Mouse (Mus musculus): ENCODE measurements around the gene Tmem121. TPM values are rescaled to one million over a fixed set of nuclear protein-coding genes. Genes with fewer than 3 reads are reported as not detected.

The Tmem121 gene
- total RNA-seq (2021), result under 1 TPM; 0.33 to 0.47 TPM
- long read RNA-seq, experiment 1, result 0 reads
- long read RNA-seq, experiment 2, partial matches to known transcripts, result 0 of 1 reads
- long read RNA-seq, experiment 2, other reads (novel, unspliced or antisense), result 0 of 1 reads

GRCm38 (mm10) chr12:113185442-113186291, at the start of gene Tmem121:
Tmem121 (plus strand) TSS chr12:113185930.
- intact Hi-C loops (cut with DNase I; ENCODE audit: low total_unique reads), result no loop called here
- DNase-seq, result no peak

- no peak for DNase-seq
- intact Hi-C loops (cut with DNase I; ENCODE audit: low total_unique reads), result no loop called here
Observed at GRCm38 (mm10) chr12:113136492-113137020, 49.2 kb upstream of the Tmem121 start.

- intact Hi-C loops (cut with DNase I; ENCODE audit: low total_unique reads), result no loop called here
Observed at GRCm38 (mm10) chr12:113137260-113138213, 48.2 kb upstream of the Tmem121 start.

GRCm38 (mm10) chr12:113138291-113138690, 47.4 kb upstream of the Tmem121 start:
- DNase-seq, result no peak
- intact Hi-C loops (cut with DNase I; ENCODE audit: low total_unique reads), result no loop called here

More at GRCm38 (mm10) chr12:113137260-113138213, 48.2 kb upstream of the Tmem121 start:
- no peak for DNase-seq

GRCm38 (mm10) chr12:113138901-113139864, 46.5 kb upstream of the Tmem121 start:
- no peak for DNase-seq
- intact Hi-C loops (cut with DNase I; ENCODE audit: low total_unique reads), result no loop called here

- intact Hi-C loops (cut with DNase I; ENCODE audit: low total_unique reads), result no loop called here
- DNase-seq, result peak; percentile 87
Observed at GRCm38 (mm10) chr12:113139908-113140615, 45.7 kb upstream of the Tmem121 start, which contains the start of gene Crip2. Crip2 (plus strand) TSS chr12:113140236.

GRCm38 (mm10) chr12:113140616-113141411, 44.9 kb upstream of the Tmem121 start:
- intact Hi-C loops (cut with DNase I; ENCODE audit: low total_unique reads), result no loop called here

GRCm38 (mm10) chr12:113141531-113141973, 44.2 kb upstream of the Tmem121 start:
- peak; percentile 63 for DNase-seq
- intact Hi-C loops (cut with DNase I; ENCODE audit: low total_unique reads), result no loop called here

More at GRCm38 (mm10) chr12:113140616-113141411, 44.9 kb upstream of the Tmem121 start:
- DNase-seq, result peak; percentile 40

GRCm38 (mm10) chr12:113142021-113142975, 43.4 kb upstream of the Tmem121 start:
- intact Hi-C loops (cut with DNase I; ENCODE audit: low total_unique reads), result no loop called here
- DNase-seq, result peak; percentile 82

GRCm38 (mm10) chr12:113143164-113143563, 42.6 kb upstream of the Tmem121 start:
- intact Hi-C loops (cut with DNase I; ENCODE audit: low total_unique reads), result no loop called here
- no peak for DNase-seq

- intact Hi-C loops (cut with DNase I; ENCODE audit: low total_unique reads), result no loop called here
- peak; percentile 41 for DNase-seq
Observed at GRCm38 (mm10) chr12:113144001-113144756, 41.6 kb upstream of the Tmem121 start.

GRCm38 (mm10) chr12:113144886-113145285, 40.8 kb upstream of the Tmem121 start:
- intact Hi-C loops (cut with DNase I; ENCODE audit: low total_unique reads), result no loop called here
- DNase-seq, result no peak

GRCm38 (mm10) chr12:113145591-113145990, 40.1 kb upstream of the Tmem121 start:
- intact Hi-C loops (cut with DNase I; ENCODE audit: low total_unique reads), result no loop called here
- DNase-seq, result no peak

- peak; percentile 83 for DNase-seq
- intact Hi-C loops (cut with DNase I; ENCODE audit: low total_unique reads), result no loop called here
Observed at GRCm38 (mm10) chr12:113146112-113147057, 39.3 kb upstream of the Tmem121 start, which contains the start of gene Crip1. Crip1 (plus strand) TSS chr12:113146316.

Data from gastrocnemius, postnatal 14 days (tissue).